Mouse (Mus musculus): ENCODE data around the gene Apobec1. TPM values are rescaled to one million over a fixed set of nuclear protein-coding genes. Genes with fewer than 3 reads are reported as not detected.
"Not testable (repeated sequence)": the region's sequence is repeated elsewhere in the genome, so short reads cannot be mapped to it uniquely, and the experiment has no call there.

Apobec1 gene
- polyA plus RNA-seq (2016; fragmentation: Nextera tagmentation; extraction: Ambion mirVana), result 1.8 and 2.9 TPM in 2 replicates

GRCm38 (mm10) chr6:122602242-122602991 is at the start of gene Apobec1:
Apobec1 (minus strand) TSS chr6:122602444.
- Histone ChIP-seq H3K27me3 (no peaks in the 10 kb centered on the region), H3K4me2 (replicated peaks) (peak within 1 kb of the TSS; percentile 57), H3K9ac (peak within 1 kb of the TSS; percentile 46), H3K9me3 (replicated peaks) (no peaks in the 10 kb centered on the region), H3K36me3 (no peaks in the 10 kb centered on the region), H3K27ac (no peak within 1 kb of the TSS), H3K4me3 (peak within 1 kb of the TSS; percentile 37), H3K4me1 (no peaks in the 10 kb centered on the region)
- peak; percentile 65 for ATAC-seq (ENCODE audit: low FRiP score)
- WGBS, result 8% methylated on average over 22 of the region's 22 CpGs

- Histone ChIP-seq H3K36me3 (no peaks in the 10 kb centered on the region), H3K27me3 (no peaks in the 10 kb centered on the region), H3K9ac (no peak overlapping the region), H3K4me1 (no peaks in the 10 kb centered on the region), H3K4me3 (no peak overlapping the region), H3K9me3 (replicated peaks) (no peaks in the 10 kb centered on the region), H3K4me2 (replicated peaks) (no peak overlapping the region), H3K27ac (no peak overlapping the region)
- 74% methylated on average over 5 of the region's 5 CpGs for WGBS
- ATAC-seq (ENCODE audit: low FRiP score), result no peak
These were observed 48.2 kb upstream of the Apobec1 start for GRCm38 (mm10) chr6:122650398-122650980.

- no peak overlapping the region for H3K4me2 ChIP-seq (replicated peaks)
- 84% methylated on average over 3 of the region's 3 CpGs for WGBS
These were observed 47.7 kb upstream of the Apobec1 start for GRCm38 (mm10) chr6:122649903-122650302.

GRCm38 (mm10) chr6:122644196-122644595 is 42.0 kb upstream of the Apobec1 start:
- not testable (repeated sequence) for H3K27me3 ChIP-seq; H3K4me3 ChIP-seq; ATAC-seq (ENCODE audit: low FRiP score); H3K9ac ChIP-seq; H3K4me1 ChIP-seq; H3K9me3 ChIP-seq (replicated peaks); H3K4me2 ChIP-seq (replicated peaks); H3K36me3 ChIP-seq; H3K27ac ChIP-seq
- 91% methylated on average over 21 of the region's 21 CpGs for WGBS

More at GRCm38 (mm10) chr6:122649903-122650302, 47.7 kb upstream of the Apobec1 start:
- Histone ChIP-seq H3K27ac (no peak overlapping the region), H3K36me3 (no peaks in the 10 kb centered on the region), H3K4me1 (no peaks in the 10 kb centered on the region), H3K4me3 (no peak overlapping the region), H3K9me3 (replicated peaks) (no peaks in the 10 kb centered on the region), H3K9ac (no peak overlapping the region), H3K27me3 (no peaks in the 10 kb centered on the region)
- ATAC-seq (ENCODE audit: low FRiP score), result no peak

GRCm38 (mm10) chr6:122637566-122637965 is 35.3 kb upstream of the Apobec1 start:
- H3K9ac ChIP-seq; H3K4me2 ChIP-seq (replicated peaks); H3K9me3 ChIP-seq (replicated peaks); H3K27ac ChIP-seq; H3K4me3 ChIP-seq; ATAC-seq (ENCODE audit: low FRiP score); H3K4me1 ChIP-seq; H3K27me3 ChIP-seq; H3K36me3 ChIP-seq: not testable (repeated sequence)
- WGBS, result 88% methylated on average over 4 of the region's 4 CpGs

GRCm38 (mm10) chr6:122636666-122637065 is 34.4 kb upstream of the Apobec1 start:
- Histone ChIP-seq H3K36me3 (no peaks in the 10 kb centered on the region), H3K9me3 (replicated peaks) (no peaks in the 10 kb centered on the region), H3K9ac (no peak overlapping the region), H3K4me2 (replicated peaks) (no peak overlapping the region), H3K27ac (no peak overlapping the region), H3K4me3 (no peak overlapping the region), H3K27me3 (no peaks in the 10 kb centered on the region), H3K4me1 (no peaks in the 10 kb centered on the region)
- WGBS, result 80% methylated on average over 3 of the region's 3 CpGs
- no peak for ATAC-seq (ENCODE audit: low FRiP score)

- H3K4me3 ChIP-seq, result no peak overlapping the region
- no peak overlapping the region for H3K27ac ChIP-seq
- no peaks in the 10 kb centered on the region for H3K36me3 ChIP-seq
- H3K9me3 ChIP-seq (replicated peaks), result no peaks in the 10 kb centered on the region
- H3K27me3 ChIP-seq, result no peaks in the 10 kb centered on the region
- WGBS, result 85% methylated on average over 7 of the region's 7 CpGs
- no peak overlapping the region for H3K4me2 ChIP-seq (replicated peaks)
- H3K9ac ChIP-seq, result no peak overlapping the region
- no peaks in the 10 kb centered on the region for H3K4me1 ChIP-seq
- no peak for ATAC-seq (ENCODE audit: low FRiP score)
These were observed 33.1 kb upstream of the Apobec1 start for GRCm38 (mm10) chr6:122635315-122635714.

GRCm38 (mm10) chr6:122633411-122633810 is 31.2 kb upstream of the Apobec1 start:
- WGBS, result 59% methylated on average over 9 of the region's 9 CpGs
- no peaks in the 10 kb centered on the region for H3K4me1 ChIP-seq
- H3K4me3 ChIP-seq, result no peak overlapping the region
- ATAC-seq (ENCODE audit: low FRiP score), result no peak
- no peaks in the 10 kb centered on the region for H3K36me3 ChIP-seq
- H3K4me2 ChIP-seq (replicated peaks), result no peak overlapping the region
- H3K27me3 ChIP-seq, result no peaks in the 10 kb centered on the region
- H3K27ac ChIP-seq, result no peak overlapping the region
- H3K9ac ChIP-seq, result no peak overlapping the region
- H3K9me3 ChIP-seq (replicated peaks), result no peaks in the 10 kb centered on the region

- no peak for ATAC-seq (ENCODE audit: low FRiP score)
- H3K9ac ChIP-seq, result no peak overlapping the region
- peaks cover 6% of the 10 kb centered on the region; the same call in 1 of the 2 replicates for H3K27me3 ChIP-seq
- H3K9me3 ChIP-seq (replicated peaks), result no peaks in the 10 kb centered on the region
- H3K4me2 ChIP-seq (replicated peaks), result peak overlapping the region; percentile 28
- 36% methylated on average over 20 of the region's 20 CpGs for WGBS
- no peaks in the 10 kb centered on the region for H3K4me1 ChIP-seq
- peak overlapping the region; percentile 3; the same call in 1 of the 2 replicates for H3K4me3 ChIP-seq
- no peak overlapping the region for H3K27ac ChIP-seq
- no peaks in the 10 kb centered on the region for H3K36me3 ChIP-seq
These were observed 25.3 kb upstream of the Apobec1 start for GRCm38 (mm10) chr6:122627469-122628108.

GRCm38 (mm10) chr6:122626110-122626509 is 23.9 kb upstream of the Apobec1 start, which contains the start of gene Dppa3:
Dppa3 (plus strand) TSS chr6:122626410.
- Histone ChIP-seq H3K27me3 (peaks cover 6% of the 10 kb centered on the region; the same call in 1 of the 2 replicates), H3K4me2 (replicated peaks) (no peak within 1 kb of the TSS), H3K4me1 (no peaks in the 10 kb centered on the region), H3K27ac (no peak within 1 kb of the TSS), H3K9me3 (replicated peaks) (no peaks in the 10 kb centered on the region), H3K36me3 (no peaks in the 10 kb centered on the region), H3K4me3 (no peak within 1 kb of the TSS), H3K9ac (no peak within 1 kb of the TSS)
- 91% methylated on average over 8 of the region's 8 CpGs for WGBS
- ATAC-seq (ENCODE audit: low FRiP score), result no peak

- Histone ChIP-seq H3K4me1 (no peaks in the 10 kb centered on the region), H3K27me3 (peaks cover 6% of the 10 kb centered on the region; the same call in 1 of the 2 replicates), H3K9me3 (replicated peaks) (no peaks in the 10 kb centered on the region), H3K36me3 (no peaks in the 10 kb centered on the region), H3K4me2 (replicated peaks) (no peak overlapping the region), H3K9ac (no peak overlapping the region), H3K27ac (no peak overlapping the region), H3K4me3 (no peak overlapping the region)
- ATAC-seq (ENCODE audit: low FRiP score), result no peak
- 85% methylated on average over 4 of the region's 4 CpGs for WGBS
These were observed 22.9 kb upstream of the Apobec1 start for GRCm38 (mm10) chr6:122625156-122625555.

GRCm38 (mm10) chr6:122624480-122624879 is 22.2 kb upstream of the Apobec1 start:
- WGBS, result 37% methylated on average over 5 of the region's 5 CpGs
- ATAC-seq (ENCODE audit: low FRiP score), result no peak
- Histone ChIP-seq H3K27ac (no peak overlapping the region), H3K9me3 (replicated peaks) (no peaks in the 10 kb centered on the region), H3K27me3 (peaks cover 6% of the 10 kb centered on the region; the same call in 1 of the 2 replicates), H3K4me1 (no peaks in the 10 kb centered on the region), H3K4me3 (no peak overlapping the region), H3K4me2 (replicated peaks) (no peak overlapping the region), H3K36me3 (no peaks in the 10 kb centered on the region), H3K9ac (no peak overlapping the region)

Data from hindbrain, embryonic 12.5 days (tissue).